Mouse (Mus musculus): Measurements from ENCODE around the gene Gm973. TPM values are rescaled to one million over a fixed set of nuclear protein-coding genes. Genes with fewer than 3 reads are reported as not detected.
A peak's percentile ranks its signal among the peaks of the same experiment; 100 is the strongest.

The Gm973 gene
- total and polyA plus RNA-seq, 3 experiments: 0.23 TPM; not detected in 2

- TF ChIP-seq JUND (IDR thresholded peaks at IDR 0.05; ENCODE audit: low read depth, low read length) (0 out of 2 replicates have a peak, but pooled peaks have one; percentile 53), CHD2 (IDR thresholded peaks at IDR 0.05; ENCODE audit: low read length) (peak; percentile 92), TBP (IDR thresholded peaks at IDR 0.05; ENCODE audit: low read depth, low read length) (peak; percentile 96), TCF12 (IDR thresholded peaks at IDR 0.05; ENCODE audit: low read depth, low read length) (no peak), MYC (IDR thresholded peaks at IDR 0.05; ENCODE audit: low read depth, low read length) (peak; percentile 99), USF2 (IDR thresholded peaks at IDR 0.05; ENCODE audit: borderline replicate concordance in 1 of 2, insufficient read depth in 1 of 2, low read depth in 1 of 2, low read length in 2 of 2) (no peak), ZKSCAN1 (IDR thresholded peaks at IDR 0.05; ENCODE audit: low read depth, low read length) (no peak), RCOR1 (IDR thresholded peaks at IDR 0.05; ENCODE audit: low read depth, low read length) (no peak), ZNF384 (IDR thresholded peaks at IDR 0.05; ENCODE audit: low read depth, low read length) (peak; percentile 99), E2F4 (IDR thresholded peaks at IDR 0.05; ENCODE audit: borderline replicate concordance, low read depth, low read length) (peak; percentile 100), MEF2A (IDR thresholded peaks at IDR 0.05; ENCODE audit: extremely low read depth, insufficient replicate concordance, low read depth, low read length, poor library complexity, severe bottlenecking) (no peak), USF1 (IDR thresholded peaks at IDR 0.05; ENCODE audit: low read depth, low read length) (0 out of 2 replicates have a peak, but pooled peaks have one; percentile 42), NRF1 (IDR thresholded peaks at IDR 0.05; ENCODE audit: insufficient read depth, low read depth, low read length, poor library complexity, severe bottlenecking) (no peak), KAT2A (conservative IDR thresholded peaks at IDR 0.05; ENCODE audit: low read depth, low read length) (peak; percentile 32; the same call in 1 of the 2 replicates), POLR2AphosphoS5 (IDR thresholded peaks at IDR 0.05; ENCODE audit: borderline replicate concordance, low read depth, low read length) (peak; percentile 84; the same call in 1 of the 2 replicates), MXI1 (IDR thresholded peaks at IDR 0.05; ENCODE audit: low read depth, low read length) (peak; percentile 97), CHD1 (IDR thresholded peaks at IDR 0.05; ENCODE audit: low read depth, low read length) (0 out of 2 replicates have a peak, but pooled peaks have one; percentile 91), RAD21 (IDR thresholded peaks at IDR 0.05; ENCODE audit: low read depth, low read length) (no peak), POLR2A (IDR thresholded peaks at IDR 0.05; ENCODE audit: control insufficient read depth in 1 of 2, insufficient read depth in 1 of 2, low read depth in 1 of 2, low read length in 2 of 2, poor library complexity in 1 of 2) (peak; percentile 98 to 100), TAL1 (IDR thresholded peaks at IDR 0.05; ENCODE audit: low read length) (no peak; the same call in 1 of the 2 replicates)
These were observed 169.0 kb downstream of the Gm973 start, which contains the start of gene Nop58 (continued) for GRCm38 (mm10) chr1:59684819-59685755.

Other genes with a start within 250 kb of the Gm973 start
- gene Fzd7, start 33.8 kb upstream of the Gm973 start, total RNA-seq (2012; rRNA removed): 18.5 and 23.4 TPM in 2 replicates
- 10 to 100 TPM in 1 of 2 experiments, not detected in 1; 24.7 TPM for gene Fzd7, start 33.8 kb upstream of the Gm973 start, polyA plus RNA-seq (2012; ENCODE audit: insufficient read depth in 1 of 2, insufficient read length in 2 of 2, low read depth in 1 of 2, low replicate concordance in 2 of 2, missing spikeins in 1 of 2)
- gene Sumo1, start 154.6 kb downstream of the Gm973 start, total RNA-seq (2012; rRNA removed): 129 and 143 TPM in 2 replicates
- 100 to 1,000 TPM in 1 of 2 experiments, not detected in 1; 131 TPM for gene Sumo1, start 154.6 kb downstream of the Gm973 start, polyA plus RNA-seq (2012; ENCODE audit: insufficient read depth in 1 of 2, insufficient read length in 2 of 2, low read depth in 1 of 2, low replicate concordance in 2 of 2, missing spikeins in 1 of 2)
- gene Nop58, start 168.7 kb downstream of the Gm973 start, total RNA-seq (2012; rRNA removed): 513 and 590 TPM in 2 replicates
- 1,000 to 10,000 TPM in 1 of 2 experiments, 100 to 1,000 TPM in 1; 474 to 1,828 TPM for gene Nop58, start 168.7 kb downstream of the Gm973 start, polyA plus RNA-seq (2012; ENCODE audit: insufficient read depth in 1 of 2, insufficient read length in 2 of 2, low read depth in 1 of 2, low replicate concordance in 2 of 2, missing spikeins in 1 of 2)
- 2.3 and 2.6 TPM in 2 replicates for gene Bmpr2, start 247.1 kb downstream of the Gm973 start, total RNA-seq (2012; rRNA removed)
- 10 to 100 TPM in 1 of 2 experiments, 1 to 10 TPM in 1; 3.1 to 18.6 TPM for gene Bmpr2, start 247.1 kb downstream of the Gm973 start, polyA plus RNA-seq (2012; ENCODE audit: insufficient read depth in 1 of 2, insufficient read length in 2 of 2, low read depth in 1 of 2, low replicate concordance in 2 of 2, missing spikeins in 1 of 2)

Data from MEL (cell line).